Mouse (Mus musculus) spleen, adult 2 months (tissue): Measurements from ENCODE around the gene Lyz1.

Source experiments
- CTCF ChIP-seq: fragments of 200-500 bp; IDR thresholded peaks from 2 replicates; pipeline ENCODE4 v1.5.1; 2011; ENCODE audit warnings: mild to moderate bottlenecking, inconsistent platforms; ENCODE audit not compliant: insufficient read depth, insufficient read length, insufficient replicate concordance; ENCODE audit errors: extremely low read depth
- POLR2A ChIP-seq: fragments of 200-500 bp; IDR thresholded peaks from 2 replicates; pipeline ENCODE4 v1.6.1; 2011; ENCODE audit warnings: low read depth, low read length, inconsistent platforms

GRCm38 (mm10) chr10:117299901-117300520 is 7.3 kb upstream of the Lyz1 start:
- TF ChIP-seq CTCF, result no peak
- TF ChIP-seq POLR2A, result no peak
